Mouse (Mus musculus): ENCODE results near the gene Nt5c3. TPM values are rescaled to one million over a fixed set of nuclear protein-coding genes. Genes with fewer than 3 reads are reported as not detected.
"Not testable (repeated sequence)": the region's sequence is repeated elsewhere in the genome, so short reads cannot be mapped to it uniquely, and the experiment has no call there.

Nt5c3 gene
- polyA plus RNA-seq, 1 experiment from 2014 or later: 85.2 TPM

- H3K27me3 ChIP-seq (ENCODE audit: control insufficient read depth, insufficient read depth, low read length): no peaks in the 10 kb centered on the region
- H3K36me3 ChIP-seq (replicated peaks; ENCODE audit: control insufficient read depth, insufficient read depth, low read depth, low read length): no peaks in the 10 kb centered on the region
- DNase-seq (ENCODE audit: low spot score): no peak
- ATAC-seq (replicated peaks; ENCODE audit: insufficient number of reproducible peaks, low FRiP score, low TSS enrichment, low read depth): no peak
- no peak overlapping the region for H3K4me2 ChIP-seq (ENCODE audit: low read depth, low read length)
- H3K4me1 ChIP-seq (ENCODE audit: control insufficient read depth, insufficient read depth, low read length): no peaks in the 10 kb centered on the region
- no peak overlapping the region for H3K9ac ChIP-seq (replicated peaks; ENCODE audit: low read length)
- WGBS: 79% methylated on average over 2 of the region's 2 CpGs
- no peaks in the 10 kb centered on the region for H3K9me3 ChIP-seq (replicated peaks; ENCODE audit: control insufficient read depth, low read length)
- H3K27ac ChIP-seq (replicated peaks; ENCODE audit: low read depth, low read length): no peak overlapping the region
- H3K4me3 ChIP-seq (ENCODE audit: low read depth, low read length): no peak overlapping the region
Measured at GRCm38 (mm10) chr6:56870027-56870426, 53.7 kb downstream of the Nt5c3 start.

- Histone ChIP-seq H3K9ac (replicated peaks; ENCODE audit: low read length) (no peak overlapping the region), H3K27me3 (ENCODE audit: control insufficient read depth, insufficient read depth, low read length) (no peaks in the 10 kb centered on the region), H3K27ac (replicated peaks; ENCODE audit: low read depth, low read length) (no peak overlapping the region), H3K4me2 (ENCODE audit: low read depth, low read length) (no peak overlapping the region), H3K4me1 (ENCODE audit: control insufficient read depth, insufficient read depth, low read length) (no peaks in the 10 kb centered on the region), H3K9me3 (replicated peaks; ENCODE audit: control insufficient read depth, low read length) (no peaks in the 10 kb centered on the region), H3K36me3 (replicated peaks; ENCODE audit: control insufficient read depth, insufficient read depth, low read depth, low read length) (no peaks in the 10 kb centered on the region), H3K4me3 (ENCODE audit: low read depth, low read length) (no peak overlapping the region)
- no peak for ATAC-seq (replicated peaks; ENCODE audit: insufficient number of reproducible peaks, low FRiP score, low TSS enrichment, low read depth)
- 72% methylated on average over 8 of the region's 8 CpGs for WGBS
- no peak for DNase-seq (ENCODE audit: low spot score)
Measured at GRCm38 (mm10) chr6:56868565-56868964, 55.2 kb downstream of the Nt5c3 start.

- H3K4me3 ChIP-seq (ENCODE audit: low read depth, low read length); ATAC-seq (replicated peaks; ENCODE audit: insufficient number of reproducible peaks, low FRiP score, low TSS enrichment, low read depth); H3K4me2 ChIP-seq (ENCODE audit: low read depth, low read length); H3K9me3 ChIP-seq (replicated peaks; ENCODE audit: control insufficient read depth, low read length); H3K4me1 ChIP-seq (ENCODE audit: control insufficient read depth, insufficient read depth, low read length); H3K9ac ChIP-seq (replicated peaks; ENCODE audit: low read length); H3K36me3 ChIP-seq (replicated peaks; ENCODE audit: control insufficient read depth, insufficient read depth, low read depth, low read length); H3K27me3 ChIP-seq (ENCODE audit: control insufficient read depth, insufficient read depth, low read length); H3K27ac ChIP-seq (replicated peaks; ENCODE audit: low read depth, low read length); DNase-seq (ENCODE audit: low spot score): not testable (repeated sequence)
- 88% methylated on average over 1 of the region's 1 CpGs for WGBS
Measured at GRCm38 (mm10) chr6:56866899-56867298, 56.8 kb downstream of the Nt5c3 start.

GRCm38 (mm10) chr6:56860205-56860848, 63.4 kb downstream of the Nt5c3 start:
- no peaks in the 10 kb centered on the region for H3K4me1 ChIP-seq (ENCODE audit: control insufficient read depth, insufficient read depth, low read length)
- no peaks in the 10 kb centered on the region for H3K9me3 ChIP-seq (replicated peaks; ENCODE audit: control insufficient read depth, low read length)
- no peak overlapping the region for H3K9ac ChIP-seq (replicated peaks; ENCODE audit: low read length)
- no peaks in the 10 kb centered on the region; the same call in 1 of the 2 replicates for H3K36me3 ChIP-seq (replicated peaks; ENCODE audit: control insufficient read depth, insufficient read depth, low read depth, low read length)
- H3K4me2 ChIP-seq (ENCODE audit: low read depth, low read length): no peak overlapping the region
- WGBS: 89% methylated on average over 8 of the region's 8 CpGs
- H3K27me3 ChIP-seq (ENCODE audit: control insufficient read depth, insufficient read depth, low read length): no peaks in the 10 kb centered on the region
- H3K27ac ChIP-seq (replicated peaks; ENCODE audit: low read depth, low read length): no peak overlapping the region
- ATAC-seq (replicated peaks; ENCODE audit: insufficient number of reproducible peaks, low FRiP score, low TSS enrichment, low read depth) (no peak), DNase-seq (ENCODE audit: low spot score) (no peak)
- H3K4me3 ChIP-seq (ENCODE audit: low read depth, low read length): no peak overlapping the region

GRCm38 (mm10) chr6:56856748-56857147, 67.0 kb downstream of the Nt5c3 start:
- Histone ChIP-seq H3K36me3 (replicated peaks; ENCODE audit: control insufficient read depth, insufficient read depth, low read depth, low read length) (no peaks in the 10 kb centered on the region; the same call in 1 of the 2 replicates), H3K9ac (replicated peaks; ENCODE audit: low read length) (no peak overlapping the region), H3K27me3 (ENCODE audit: control insufficient read depth, insufficient read depth, low read length) (no peaks in the 10 kb centered on the region), H3K9me3 (replicated peaks; ENCODE audit: control insufficient read depth, low read length) (no peaks in the 10 kb centered on the region), H3K4me2 (ENCODE audit: low read depth, low read length) (no peak overlapping the region), H3K27ac (replicated peaks; ENCODE audit: low read depth, low read length) (no peak overlapping the region), H3K4me1 (ENCODE audit: control insufficient read depth, insufficient read depth, low read length) (no peaks in the 10 kb centered on the region), H3K4me3 (ENCODE audit: low read depth, low read length) (no peak overlapping the region)
- DNase-seq (ENCODE audit: low spot score): peak; percentile 45
- WGBS: 43% methylated on average over 5 of the region's 5 CpGs
- no peak for ATAC-seq (replicated peaks; ENCODE audit: insufficient number of reproducible peaks, low FRiP score, low TSS enrichment, low read depth)

- no peak overlapping the region for H3K9ac ChIP-seq (replicated peaks; ENCODE audit: low read length)
- H3K4me2 ChIP-seq (ENCODE audit: low read depth, low read length): no peak overlapping the region
- H3K27me3 ChIP-seq (ENCODE audit: control insufficient read depth, insufficient read depth, low read length): no peaks in the 10 kb centered on the region
- H3K27ac ChIP-seq (replicated peaks; ENCODE audit: low read depth, low read length): no peak overlapping the region
- H3K4me3 ChIP-seq (ENCODE audit: low read depth, low read length): no peak overlapping the region
- H3K36me3 ChIP-seq (replicated peaks; ENCODE audit: control insufficient read depth, insufficient read depth, low read depth, low read length): no peaks in the 10 kb centered on the region; the same call in 1 of the 2 replicates
- 94% methylated on average over 8 of the region's 8 CpGs for WGBS
- no peak for ATAC-seq (replicated peaks; ENCODE audit: insufficient number of reproducible peaks, low FRiP score, low TSS enrichment, low read depth)
- no peaks in the 10 kb centered on the region for H3K9me3 ChIP-seq (replicated peaks; ENCODE audit: control insufficient read depth, low read length)
- H3K4me1 ChIP-seq (ENCODE audit: control insufficient read depth, insufficient read depth, low read length): no peaks in the 10 kb centered on the region
- no peak for DNase-seq (ENCODE audit: low spot score)
Measured at GRCm38 (mm10) chr6:56854803-56855202, 68.9 kb downstream of the Nt5c3 start.

- DNase-seq (ENCODE audit: low spot score): no peak
- H3K4me1 ChIP-seq (ENCODE audit: control insufficient read depth, insufficient read depth, low read length): no peaks in the 10 kb centered on the region
- no peaks in the 10 kb centered on the region for H3K9me3 ChIP-seq (replicated peaks; ENCODE audit: control insufficient read depth, low read length)
- H3K9ac ChIP-seq (replicated peaks; ENCODE audit: low read length): no peak overlapping the region
- ATAC-seq (replicated peaks; ENCODE audit: insufficient number of reproducible peaks, low FRiP score, low TSS enrichment, low read depth): no peak
- no peaks in the 10 kb centered on the region for H3K27me3 ChIP-seq (ENCODE audit: control insufficient read depth, insufficient read depth, low read length)
- H3K36me3 ChIP-seq (replicated peaks; ENCODE audit: control insufficient read depth, insufficient read depth, low read depth, low read length): no peaks in the 10 kb centered on the region
- H3K27ac ChIP-seq (replicated peaks; ENCODE audit: low read depth, low read length): no peak overlapping the region
- no peak overlapping the region for H3K4me2 ChIP-seq (ENCODE audit: low read depth, low read length)
- H3K4me3 ChIP-seq (ENCODE audit: low read depth, low read length): no peak overlapping the region
- WGBS: 67% methylated on average over 7 of the region's 7 CpGs
Measured at GRCm38 (mm10) chr6:56850315-56850714, 73.4 kb downstream of the Nt5c3 start.

- H3K4me1 ChIP-seq (ENCODE audit: control insufficient read depth, insufficient read depth, low read length): no peaks in the 10 kb centered on the region
- no peak overlapping the region for H3K9ac ChIP-seq (replicated peaks; ENCODE audit: low read length)
- H3K27me3 ChIP-seq (ENCODE audit: control insufficient read depth, insufficient read depth, low read length): no peaks in the 10 kb centered on the region
- H3K27ac ChIP-seq (replicated peaks; ENCODE audit: low read depth, low read length): no peak overlapping the region
- H3K36me3 ChIP-seq (replicated peaks; ENCODE audit: control insufficient read depth, insufficient read depth, low read depth, low read length): no peaks in the 10 kb centered on the region
- no peaks in the 10 kb centered on the region for H3K9me3 ChIP-seq (replicated peaks; ENCODE audit: control insufficient read depth, low read length)
- ATAC-seq (replicated peaks; ENCODE audit: insufficient number of reproducible peaks, low FRiP score, low TSS enrichment, low read depth) (no peak), DNase-seq (ENCODE audit: low spot score) (no peak)
- H3K4me2 ChIP-seq (ENCODE audit: low read depth, low read length): no peak overlapping the region
- H3K4me3 ChIP-seq (ENCODE audit: low read depth, low read length): no peak overlapping the region
- WGBS: 87% methylated on average over 3 of the region's 3 CpGs
Measured at GRCm38 (mm10) chr6:56848974-56849373, 74.8 kb downstream of the Nt5c3 start.

All from embryonic facial prominence, embryonic 11.5 days (tissue).